In genomic region chr1:135781220-135781619, GRCm38 (mm10) we compare ENCODE assay signal across 8 mouse cellular contexts. TPM values are rescaled to one million over a fixed set of nuclear protein-coding genes. Genes with fewer than 3 reads are reported as not detected.
A peak's percentile ranks its signal among the peaks of the same experiment; 100 is the strongest.
DNase-seq lines count a peak whose midpoint lies in the region; ATAC-seq and TF ChIP-seq lines count a peak whose summit lies in the region.

No protein-coding gene starts in this region.

- H3K4me2 ChIP-seq in embryonic facial prominence, embryonic 11.5 days (ENCODE audit: low read depth, low read length) = no peak overlapping the region
- H3K4me2 ChIP-seq in limb, embryonic 14.5 days (replicated peaks; ENCODE audit: low read depth, low read length, severe bottlenecking) = no peak overlapping the region
- no peak overlapping the region for H3K4me2 ChIP-seq in neural tube, embryonic 11.5 days (ENCODE audit: low read depth)

- H3K27ac ChIP-seq in embryonic facial prominence, embryonic 11.5 days (replicated peaks; ENCODE audit: low read depth, low read length) = no peak overlapping the region
- no peak overlapping the region for H3K27ac ChIP-seq in limb, embryonic 14.5 days (replicated peaks; ENCODE audit: low read depth, low read length)
- H3K27ac ChIP-seq in neural tube, embryonic 11.5 days (ENCODE audit: low read depth, low read length) = no peak overlapping the region

- peaks cover 5% of the 10 kb centered on the region for H3K4me1 ChIP-seq in embryonic facial prominence, embryonic 11.5 days (ENCODE audit: control insufficient read depth, insufficient read depth, low read length)
- H3K4me1 ChIP-seq in limb, embryonic 14.5 days (ENCODE audit: control insufficient read depth, insufficient read depth, low read length) = peaks cover 13% of the 10 kb centered on the region
- H3K4me1 ChIP-seq in neural tube, embryonic 11.5 days (ENCODE audit: control insufficient read depth, insufficient read depth, low read length) = peaks cover 8% of the 10 kb centered on the region

- H3K9me3 ChIP-seq in embryonic facial prominence, embryonic 11.5 days (replicated peaks; ENCODE audit: control insufficient read depth, low read length) = no peaks in the 10 kb centered on the region
- no peaks in the 10 kb centered on the region for H3K9me3 ChIP-seq in limb, embryonic 14.5 days (ENCODE audit: control insufficient read depth, low read length)
- no peaks in the 10 kb centered on the region for H3K9me3 ChIP-seq in neural tube, embryonic 11.5 days (ENCODE audit: control insufficient read depth, low read length)

- no peaks in the 10 kb centered on the region for H3K27me3 ChIP-seq in embryonic facial prominence, embryonic 11.5 days (ENCODE audit: control insufficient read depth, insufficient read depth, low read length)
- H3K27me3 ChIP-seq in limb, embryonic 14.5 days (ENCODE audit: control insufficient read depth, insufficient read depth, low read length) = no peaks in the 10 kb centered on the region
- H3K27me3 ChIP-seq in neural tube, embryonic 11.5 days (ENCODE audit: control insufficient read depth, insufficient read depth, low read length) = no peaks in the 10 kb centered on the region

- ATAC-seq in embryonic facial prominence, embryonic 11.5 days (replicated peaks; ENCODE audit: insufficient number of reproducible peaks, low FRiP score, low TSS enrichment, low read depth) = peak; percentile 48; the same call in 1 of the 2 replicates
- ATAC-seq in limb, embryonic 14.5 days (ENCODE audit: low FRiP score, low read depth) = peak; percentile 61; the same call in 1 of the 2 replicates
- ATAC-seq in neural tube, embryonic 11.5 days (ENCODE audit: insufficient read depth, low FRiP score, low TSS enrichment) = peak; percentile 69; the same call in 1 of the 2 replicates

- H3K9ac ChIP-seq in embryonic facial prominence, embryonic 11.5 days (replicated peaks; ENCODE audit: low read length) = no peak overlapping the region
- no peak overlapping the region; the same call in 1 of the 2 replicates for H3K9ac ChIP-seq in limb, embryonic 14.5 days (ENCODE audit: low read depth, low read length, severe bottlenecking)
- H3K9ac ChIP-seq in neural tube, embryonic 11.5 days (ENCODE audit: low read length) = no peak overlapping the region

- no peaks in the 10 kb centered on the region for H3K36me3 ChIP-seq in embryonic facial prominence, embryonic 11.5 days (replicated peaks; ENCODE audit: control insufficient read depth, insufficient read depth, low read depth, low read length)
- H3K36me3 ChIP-seq in limb, embryonic 14.5 days (ENCODE audit: control insufficient read depth, insufficient read depth, low read length) = no peaks in the 10 kb centered on the region
- no peaks in the 10 kb centered on the region for H3K36me3 ChIP-seq in neural tube, embryonic 11.5 days (ENCODE audit: control insufficient read depth, insufficient read depth, low read length)

- no peak overlapping the region for H3K4me3 ChIP-seq in embryonic facial prominence, embryonic 11.5 days (ENCODE audit: low read depth, low read length)
- no peak overlapping the region for H3K4me3 ChIP-seq in limb, embryonic 14.5 days (replicated peaks; ENCODE audit: low read length)
- no peak overlapping the region for H3K4me3 ChIP-seq in neural tube, embryonic 11.5 days (ENCODE audit: low read depth, low read length)

- 8% methylated on average over 13 of the region's 13 CpGs for WGBS in embryonic facial prominence, embryonic 11.5 days
- WGBS in limb, embryonic 14.5 days = 12% methylated on average over 13 of the region's 13 CpGs
- 11% methylated on average over 13 of the region's 13 CpGs for WGBS in neural tube, embryonic 11.5 days

- no peak for TF ChIP-seq POLR2A in limb, embryonic 14.5 days (IDR thresholded peaks at IDR 0.05; ENCODE audit: borderline replicate concordance, extremely low read depth, insufficient read depth, insufficient read length)

- peak; percentile 39 for DNase-seq in A20 (ENCODE audit: low read depth, low spot score)
- peak; percentile 86 for DNase-seq in adrenal gland, postnatal 14 days
- DNase-seq in embryonic facial prominence, embryonic 11.5 days (ENCODE audit: low spot score) = peak; percentile 85
- peak; percentile 68 to 74 for DNase-seq in heart, adult 9 months (ENCODE audit: low spot score in 2 of 2)
- peak; percentile 71 for DNase-seq in kidney, adult 9 months
- DNase-seq in limb, embryonic 14.5 days (ENCODE audit: low spot score) = peak; percentile 81
- peak; percentile 87 for DNase-seq in neural tube, embryonic 11.5 days (ENCODE audit: low spot score)
- DNase-seq in telencephalon, adult 2 months (ENCODE audit: low read depth, low spot score) = peak; percentile 64

RNA-seq across cellular contexts. Expression of gene Tnni1, which starts 2.0 kb away (rescaled TPM):
- 0.34 TPM in 1 of 2 replicates, not detected in the other for total RNA-seq in adrenal gland, postnatal 14 days (2021)
- 12.5 and 19.1 TPM in 2 replicates for polyA plus RNA-seq in embryonic facial prominence, embryonic 11.5 days (2014; fragmentation: Nextera tagmentation; extraction: Ambion mirVana)
- polyA plus RNA-seq in limb, embryonic 14.5 days (2012; rRNA removed) = 349 and 357 TPM in 2 replicates
- polyA plus RNA-seq in limb, embryonic 14.5 days (2014; fragmentation: Nextera tagmentation; extraction: Ambion mirVana) = 300 and 419 TPM in 2 replicates
- 57.6 and 70.7 TPM in 2 replicates for polyA plus RNA-seq in neural tube, embryonic 11.5 days (2014; fragmentation: Nextera tagmentation; extraction: Ambion mirVana)

RNA-seq across cellular contexts. Expression of gene Phlda3, which starts 15.3 kb away (rescaled TPM):
- 44.9 and 49.5 TPM in 2 replicates for total RNA-seq in adrenal gland, postnatal 14 days (2021)
- 33.5 and 35.3 TPM in 2 replicates for polyA plus RNA-seq in embryonic facial prominence, embryonic 11.5 days (2014; fragmentation: Nextera tagmentation; extraction: Ambion mirVana)
- 60.6 and 69.1 TPM in 2 replicates for polyA plus RNA-seq in limb, embryonic 14.5 days (2012; rRNA removed)
- 85.1 and 87.4 TPM in 2 replicates for polyA plus RNA-seq in limb, embryonic 14.5 days (2014; fragmentation: Nextera tagmentation; extraction: Ambion mirVana)
- 22.6 and 24.3 TPM in 2 replicates for polyA plus RNA-seq in neural tube, embryonic 11.5 days (2014; fragmentation: Nextera tagmentation; extraction: Ambion mirVana)

RNA-seq across cellular contexts. Expression of gene Lad1, which starts 37.2 kb away (rescaled TPM):
- total RNA-seq in adrenal gland, postnatal 14 days (2021) = 0.45 TPM in 1 of 2 replicates, not detected in the other
- 3.7 and 4.2 TPM in 2 replicates for polyA plus RNA-seq in embryonic facial prominence, embryonic 11.5 days (2014; fragmentation: Nextera tagmentation; extraction: Ambion mirVana)
- 10.9 and 12.2 TPM in 2 replicates for polyA plus RNA-seq in limb, embryonic 14.5 days (2012; rRNA removed)
- 20.9 and 25.9 TPM in 2 replicates for polyA plus RNA-seq in limb, embryonic 14.5 days (2014; fragmentation: Nextera tagmentation; extraction: Ambion mirVana)
- 0.61 and 1.3 TPM in 2 replicates for polyA plus RNA-seq in neural tube, embryonic 11.5 days (2014; fragmentation: Nextera tagmentation; extraction: Ambion mirVana)

RNA-seq across cellular contexts. Expression of gene Tnnt2, which starts 54.9 kb away (rescaled TPM):
- total RNA-seq in adrenal gland, postnatal 14 days (2021) = 1.3 and 2.6 TPM in 2 replicates
- polyA plus RNA-seq in embryonic facial prominence, embryonic 11.5 days (2014; fragmentation: Nextera tagmentation; extraction: Ambion mirVana) = 4.0 and 14.1 TPM in 2 replicates
- polyA plus RNA-seq in limb, embryonic 14.5 days (2012; rRNA removed) = 44.5 and 108 TPM in 2 replicates
- 78.3 and 104 TPM in 2 replicates for polyA plus RNA-seq in limb, embryonic 14.5 days (2014; fragmentation: Nextera tagmentation; extraction: Ambion mirVana)
- polyA plus RNA-seq in neural tube, embryonic 11.5 days (2014; fragmentation: Nextera tagmentation; extraction: Ambion mirVana) = 20.3 and 22.5 TPM in 2 replicates
